Mouse (Mus musculus) cerebellum, adult 8-10 months (tissue): ENCODE results near the gene Macrod2.

Source experiments
- DNase-seq: peaks from one replicate; pipeline ENCODE4 v3.0.0; 2022

Macrod2 gene

GRCm38 (mm10) chr2:141722531-141722930 lies 1327.4 kb downstream of the Macrod2 start:
- no peak for DNase-seq

- DNase-seq = no peak
These were observed 1333.9 kb downstream of the Macrod2 start for GRCm38 (mm10) chr2:141728998-141729397.

GRCm38 (mm10) chr2:141736685-141737456 lies 1341.8 kb downstream of the Macrod2 start:
- DNase-seq = no peak

- no peak for DNase-seq
These were observed 1343.6 kb downstream of the Macrod2 start for GRCm38 (mm10) chr2:141738702-141739101.

- DNase-seq = no peak
These were observed 1345.2 kb downstream of the Macrod2 start for GRCm38 (mm10) chr2:141740318-141740717.

- DNase-seq = no peak
These were observed 1405.1 kb downstream of the Macrod2 start for GRCm38 (mm10) chr2:141800236-141800635.

- DNase-seq = no peak
These were observed 1405.8 kb downstream of the Macrod2 start for GRCm38 (mm10) chr2:141800909-141801308.

- DNase-seq = no peak
These were observed 1421.2 kb downstream of the Macrod2 start for GRCm38 (mm10) chr2:141816266-141816665.

- DNase-seq = peak; percentile 60
These were observed 1422.6 kb downstream of the Macrod2 start for GRCm38 (mm10) chr2:141817546-141818180.

GRCm38 (mm10) chr2:141820795-141821194 lies 1425.7 kb downstream of the Macrod2 start:
- DNase-seq = peak; percentile 92

- no peak for DNase-seq
These were observed 1430.7 kb downstream of the Macrod2 start for GRCm38 (mm10) chr2:141825606-141826495.

GRCm38 (mm10) chr2:141830496-141830895 lies 1435.4 kb downstream of the Macrod2 start:
- DNase-seq = no peak

GRCm38 (mm10) chr2:141831515-141831914 lies 1436.4 kb downstream of the Macrod2 start:
- no peak for DNase-seq

- DNase-seq = peak; percentile 62
These were observed 1439.2 kb downstream of the Macrod2 start for GRCm38 (mm10) chr2:141834156-141834782.

- peak; percentile 71 for DNase-seq
These were observed 1449.5 kb downstream of the Macrod2 start for GRCm38 (mm10) chr2:141844408-141845175.

- peak; percentile 30 for DNase-seq
These were observed 1464.1 kb downstream of the Macrod2 start for GRCm38 (mm10) chr2:141859220-141859619.

GRCm38 (mm10) chr2:141861679-141862268 lies 1466.7 kb downstream of the Macrod2 start:
- peak; percentile 34 for DNase-seq

- no peak for DNase-seq
These were observed 1467.6 kb downstream of the Macrod2 start for GRCm38 (mm10) chr2:141862531-141863265.

- peak; percentile 31 for DNase-seq
These were observed 1468.6 kb downstream of the Macrod2 start for GRCm38 (mm10) chr2:141863628-141864165.

- DNase-seq = no peak
These were observed 1475.8 kb downstream of the Macrod2 start for GRCm38 (mm10) chr2:141870930-141871329.
